Mouse (Mus musculus) cortical plate, adult 2 months (tissue): ENCODE data around the gene Plekha5.

Experiments used
- CTCF ChIP-seq: fragments of 200-500 bp; IDR thresholded peaks from 2 replicates; pipeline ENCODE4 v1.5.1; 2011; ENCODE audit warnings: mild to moderate bottlenecking, control low read depth, low read length; ENCODE audit not compliant: insufficient read depth; ENCODE audit errors: extremely low read depth
- POLR2A ChIP-seq: fragments of 200-500 bp; IDR thresholded peaks from 2 replicates; pipeline ENCODE4 v1.6.1; 2011; ENCODE audit warnings: mild to moderate bottlenecking, low read length, control low read depth; ENCODE audit not compliant: insufficient read depth; ENCODE audit errors: extremely low read depth

DNA sequence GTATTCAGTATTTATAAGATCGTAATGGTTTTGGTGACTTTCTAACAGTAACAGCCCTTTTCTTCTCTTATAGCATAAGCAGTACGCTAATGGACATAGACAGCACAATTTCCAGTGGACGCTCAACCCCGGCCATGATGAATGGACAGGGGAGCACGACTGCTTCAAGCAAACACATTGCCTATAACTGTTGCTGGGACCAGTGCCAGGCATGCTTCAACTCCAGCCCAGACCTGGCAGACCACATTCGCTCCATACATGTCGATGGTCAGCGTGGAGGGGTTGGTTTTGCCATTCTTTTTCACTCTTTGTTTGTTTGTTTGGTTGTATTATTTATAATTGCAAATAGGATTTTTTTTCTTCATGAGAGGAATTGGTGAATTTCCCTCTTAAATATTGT, 209.8 kb downstream of the Plekha5 start:
- no peak for TF ChIP-seq POLR2A
- no peak for TF ChIP-seq CTCF
